Mouse (Mus musculus) spleen, adult 2 months (tissue): ENCODE results near the gene Skap1. TPM values are rescaled to one million over a fixed set of nuclear protein-coding genes. Genes with fewer than 3 reads are reported as not detected.

Source experiments
- DNase-seq, 2 experiments: peaks; one replicate each; pipeline versions ENCODE4 v3.0.0 to v3.0.0-alpha.2; 2012 to 2021; ENCODE audit warnings: low spot score in 2 of 2, low read depth in 1 of 2
- H3K27ac ChIP-seq: fragments of 200-500 bp; 2 replicates; pipeline ENCODE4 v1.5.1; 2012; ENCODE audit warnings: low read length, inconsistent platforms; ENCODE audit not compliant: insufficient read depth
- H3K27me3 ChIP-seq: fragments of 200-500 bp; 2 replicates; pipeline ENCODE4 v1.6.1; 2012; ENCODE audit warnings: mild to moderate bottlenecking, moderate library complexity, low read length, inconsistent platforms; ENCODE audit not compliant: control insufficient read depth, insufficient read depth
- H3K36me3 ChIP-seq: fragments of 200-500 bp; 2 replicates; pipeline ENCODE4 v1.6.1; 2012; ENCODE audit warnings: mild to moderate bottlenecking, low read length, inconsistent platforms; ENCODE audit not compliant: control insufficient read depth, insufficient read depth
- H3K4me1 ChIP-seq: fragments of 200-500 bp; 2 replicates; pipeline ENCODE4 v1.6.1; 2011; ENCODE audit warnings: inconsistent platforms; ENCODE audit not compliant: control insufficient read depth, insufficient read depth, insufficient read length
- H3K4me3 ChIP-seq: fragments of 200-500 bp; 2 replicates; pipeline ENCODE4 v1.5.1; 2011; ENCODE audit warnings: mild to moderate bottlenecking, inconsistent platforms; ENCODE audit not compliant: insufficient read depth, insufficient read length; ENCODE audit errors: extremely low read depth
- CTCF ChIP-seq: fragments of 200-500 bp; IDR thresholded peaks from 2 replicates; pipeline ENCODE4 v1.5.1; 2011; ENCODE audit warnings: mild to moderate bottlenecking, inconsistent platforms; ENCODE audit not compliant: insufficient read depth, insufficient read length, insufficient replicate concordance; ENCODE audit errors: extremely low read depth
- POLR2A ChIP-seq: fragments of 200-500 bp; IDR thresholded peaks from 2 replicates; pipeline ENCODE4 v1.6.1; 2011; ENCODE audit warnings: low read depth, low read length, inconsistent platforms
- WGBS: fragments of 180-500 bp; shearing (Covaris S2); methylation state at CpG from one replicate; pipeline ENCODE4 v1.1.7; 2018; 5-methylcytosine and 5-hydroxymethylcytosine counted together
- polyA plus RNA-seq: library from polyadenylated mRNA; depleted of rRNA; stranded (reverse); fragments of >200 nt; gene quantifications from 2 replicates; pipeline ENCODE4 v1.2.3, GENCODE M21; 2012

Skap1 gene
- polyA plus RNA-seq, 1 experiment, result 22.3 TPM

DNA sequence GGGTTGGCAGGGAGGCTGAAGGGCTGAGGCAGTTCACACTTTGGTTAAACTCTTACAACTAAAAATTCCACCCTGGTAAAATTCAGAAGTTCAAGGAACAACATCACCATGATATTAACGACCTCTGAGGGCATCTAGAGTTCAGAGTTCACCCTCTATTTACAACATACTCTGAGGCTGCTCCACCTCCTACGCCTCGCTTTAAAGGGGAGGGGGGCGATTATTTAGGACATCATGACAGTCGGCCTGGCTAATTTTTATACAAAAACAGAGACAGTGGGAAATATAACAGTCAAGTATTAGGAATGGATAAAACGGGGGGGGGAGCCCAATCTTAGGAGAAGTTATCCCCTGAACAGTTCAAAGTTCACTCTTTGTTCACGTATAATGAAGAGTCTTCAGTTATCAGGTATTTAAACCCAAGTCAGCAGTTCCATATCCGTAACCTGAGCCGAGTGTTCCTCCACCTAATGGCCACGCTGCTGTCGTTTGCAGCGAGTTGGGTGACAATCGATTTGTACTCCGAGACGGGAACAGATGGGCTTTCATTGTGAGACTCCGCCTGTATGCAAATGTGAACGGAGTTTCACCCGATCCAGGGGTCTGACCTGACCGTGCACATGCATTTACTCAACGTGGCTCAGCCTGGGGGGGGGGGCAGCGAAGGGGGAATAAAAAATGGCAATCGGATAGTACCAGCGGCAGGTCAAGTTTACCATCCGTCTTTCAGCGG is 114.3 kb downstream of the Skap1 start:
- no peaks in the 10 kb centered on the region for H3K27me3 ChIP-seq
- WGBS, result 50% methylated on average over 25 of the region's 25 CpGs
- H3K4me1 ChIP-seq, result no peaks in the 10 kb centered on the region
- no peak for DNase-seq
- no peaks in the 10 kb centered on the region for H3K36me3 ChIP-seq
- no peak overlapping the region for H3K27ac ChIP-seq
- no peak for TF ChIP-seq CTCF
- no peak for TF ChIP-seq POLR2A
- no peak overlapping the region for H3K4me3 ChIP-seq

DNA sequence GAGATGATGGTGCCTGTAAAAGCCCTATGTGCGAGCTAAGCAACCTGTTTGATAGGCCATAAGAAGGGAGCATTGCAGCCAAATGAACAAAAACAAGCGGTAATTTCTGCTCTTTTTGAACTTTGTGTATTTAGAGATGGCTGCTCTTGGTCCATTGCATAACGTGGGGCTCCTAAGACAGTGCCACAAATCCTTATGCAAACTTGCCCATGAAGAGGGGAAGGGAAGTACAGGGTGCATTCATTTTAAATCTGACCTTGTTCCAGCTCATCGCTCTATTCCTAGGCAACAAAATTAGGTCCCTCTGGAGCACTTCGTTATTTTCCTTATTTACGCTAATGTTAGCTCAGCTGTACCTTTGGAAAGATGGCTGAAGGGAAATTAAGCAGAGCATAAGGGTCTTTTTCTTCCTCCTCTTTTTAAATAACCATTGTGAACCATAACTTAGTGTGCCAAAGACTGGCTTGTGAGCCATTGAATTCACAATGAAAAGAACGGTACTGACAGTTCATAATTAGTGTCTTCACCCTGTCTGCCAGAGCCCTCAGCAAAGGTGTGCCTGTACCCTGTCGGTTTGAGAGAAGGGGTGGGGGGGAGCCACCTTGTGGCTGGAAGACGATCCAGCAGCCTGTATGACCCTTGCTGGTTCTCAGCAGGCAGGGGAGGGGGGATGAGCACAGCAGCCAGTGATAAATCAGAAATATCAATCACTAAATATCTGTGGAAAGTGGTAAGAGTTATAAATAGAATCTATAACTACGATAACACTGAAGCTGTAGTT is 117.4 kb downstream of the Skap1 start:
- WGBS, result 59% methylated on average over 10 of the region's 10 CpGs

DNA sequence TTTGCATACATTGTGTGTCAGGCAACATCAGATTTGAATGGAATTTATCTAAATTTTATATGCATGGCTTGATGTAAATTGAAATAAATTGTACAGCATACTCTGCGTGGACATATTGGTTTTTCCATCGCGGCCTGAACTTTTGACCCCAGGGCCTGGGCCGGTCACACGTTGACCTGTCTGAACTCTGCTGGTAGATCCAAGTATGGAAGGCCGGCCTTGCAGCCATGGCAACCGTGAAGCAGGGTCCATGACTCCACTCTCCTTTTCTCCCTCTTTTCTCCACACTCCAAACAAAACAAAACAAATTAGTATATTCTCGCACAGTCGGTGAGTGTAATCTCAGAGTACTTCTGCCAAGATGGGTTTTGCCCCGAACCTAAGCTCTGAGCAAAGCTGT is 118.2 kb downstream of the Skap1 start:
- Histone ChIP-seq H3K36me3 (no peaks in the 10 kb centered on the region), H3K27me3 (no peaks in the 10 kb centered on the region; the same call in 1 of the 2 replicates), H3K27ac (no peak overlapping the region), H3K4me1 (no peaks in the 10 kb centered on the region), H3K4me3 (no peak overlapping the region)
- 84% methylated on average over 10 of the region's 10 CpGs for WGBS
- no peak for DNase-seq
- TF ChIP-seq CTCF, result no peak
- TF ChIP-seq POLR2A, result no peak

More for the DNA sequence above, 117.4 kb downstream of the Skap1 start:
- Histone ChIP-seq H3K36me3 (no peaks in the 10 kb centered on the region), H3K27me3 (no peaks in the 10 kb centered on the region; the same call in 1 of the 2 replicates), H3K4me1 (no peaks in the 10 kb centered on the region), H3K27ac (no peak overlapping the region), H3K4me3 (no peak overlapping the region)
- TF ChIP-seq POLR2A (no peak), CTCF (peak; percentile 55; the same call in 1 of the 2 replicates)
- peak; percentile 14 to 20 for DNase-seq

DNA sequence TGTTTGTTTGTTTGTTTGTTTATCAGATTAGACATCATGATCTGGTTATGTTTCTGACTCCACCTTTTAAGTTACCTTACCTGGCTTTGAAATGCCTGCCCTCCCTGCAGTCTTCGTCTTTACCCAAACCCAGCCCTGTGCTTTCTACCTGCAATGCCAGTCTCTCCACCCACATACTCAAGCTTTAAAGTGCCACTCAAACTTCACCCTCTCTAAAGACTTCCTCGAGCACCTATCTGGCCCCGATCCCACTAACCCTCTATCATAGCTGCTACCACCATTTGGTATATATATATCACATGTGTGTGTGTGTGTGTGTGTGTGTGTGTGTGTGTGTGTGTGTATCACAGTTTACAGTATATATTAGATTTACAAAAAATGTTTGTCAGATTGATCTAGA is 125.4 kb downstream of the Skap1 start:
- no peaks in the 10 kb centered on the region for H3K4me1 ChIP-seq
- H3K4me3 ChIP-seq, result no peak overlapping the region
- no peak for DNase-seq
- H3K27ac ChIP-seq, result no peak overlapping the region
- 81% methylated on average over 3 of the region's 3 CpGs for WGBS
- TF ChIP-seq CTCF (no peak), POLR2A (no peak)
- no peaks in the 10 kb centered on the region; the same call in 1 of the 2 replicates for H3K27me3 ChIP-seq
- H3K36me3 ChIP-seq, result no peaks in the 10 kb centered on the region

DNA sequence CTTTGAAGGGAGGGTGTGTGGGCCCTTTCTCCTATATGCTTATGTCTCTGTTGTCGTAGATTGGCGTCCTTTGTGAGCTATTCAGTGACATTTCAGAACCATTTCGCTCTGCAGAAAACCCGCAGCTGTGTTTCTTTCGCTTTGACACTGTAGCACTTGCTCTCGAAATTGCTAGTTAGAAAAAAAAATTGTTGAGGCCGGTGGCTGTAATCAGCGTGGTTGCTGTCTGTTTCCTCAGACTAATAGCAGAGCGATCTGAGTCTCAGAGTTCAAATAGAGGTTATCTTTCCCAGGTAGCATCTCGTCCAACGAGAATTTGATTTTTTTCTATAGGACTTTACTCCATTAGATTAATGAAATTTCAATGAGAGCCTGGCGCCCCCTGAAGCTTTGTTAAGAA is 131.5 kb downstream of the Skap1 start:
- H3K36me3 ChIP-seq, result no peaks in the 10 kb centered on the region
- H3K4me1 ChIP-seq, result no peaks in the 10 kb centered on the region
- H3K4me3 ChIP-seq, result no peak overlapping the region
- H3K27ac ChIP-seq, result no peak overlapping the region
- DNase-seq, result no peak
- 64% methylated on average over 12 of the region's 12 CpGs for WGBS
- TF ChIP-seq POLR2A (no peak), CTCF (no peak)
- no peaks in the 10 kb centered on the region for H3K27me3 ChIP-seq

DNA sequence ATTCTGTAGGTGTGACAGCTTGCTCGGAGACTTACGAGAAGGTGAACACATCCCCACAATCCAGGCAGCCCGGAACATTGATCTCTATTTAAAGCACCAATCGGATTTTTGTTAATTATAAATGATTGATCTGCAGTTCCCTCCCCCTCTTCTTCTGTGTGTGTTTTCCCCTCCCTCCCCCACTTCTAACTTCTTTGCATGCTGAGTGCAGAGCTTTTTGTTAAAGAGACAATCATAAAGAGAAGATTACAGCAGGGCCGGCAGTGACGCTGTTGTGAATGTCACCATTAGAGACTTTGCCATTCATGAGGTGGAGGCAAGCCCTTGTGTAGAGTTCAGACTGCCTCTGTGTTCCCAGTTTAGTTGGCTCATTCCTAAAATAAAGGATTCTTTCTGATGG is 131.9 kb downstream of the Skap1 start:
- no peak for TF ChIP-seq CTCF
- no peak for TF ChIP-seq POLR2A
- no peak overlapping the region for H3K27ac ChIP-seq
- H3K4me1 ChIP-seq, result no peaks in the 10 kb centered on the region
- H3K36me3 ChIP-seq, result no peaks in the 10 kb centered on the region
- DNase-seq, result no peak
- H3K27me3 ChIP-seq, result no peaks in the 10 kb centered on the region
- H3K4me3 ChIP-seq, result no peak overlapping the region
- WGBS, result 78% methylated on average over 6 of the region's 6 CpGs
